Mouse (Mus musculus) small intestine, adult 2 months (tissue): ENCODE results near the gene Shroom4.

Experiments used
- CTCF ChIP-seq: fragments of 200-500 bp; IDR thresholded peaks from 2 replicates; pipeline ENCODE4 v1.5.1; 2012; ENCODE audit warnings: low read depth, mild to moderate bottlenecking, control low read depth, inconsistent platforms, low read length, moderate library complexity, mixed read lengths; ENCODE audit not compliant: insufficient replicate concordance, insufficient read length; ENCODE audit errors: extremely low read depth
- POLR2A ChIP-seq: fragments of 200-500 bp; IDR thresholded peaks from 2 replicates; pipeline ENCODE4 v1.6.1; 2012; ENCODE audit warnings: low read depth, mild to moderate bottlenecking, control low read depth, inconsistent platforms, low read length, moderate library complexity

- no peak for TF ChIP-seq CTCF
- no peak for TF ChIP-seq POLR2A
Observed at GRCm38 (mm10) chrX:6517217-6517616, 117.6 kb downstream of the Shroom4 start.
